Mouse (Mus musculus) small intestine, adult 2 months (tissue): ENCODE data around the gene Gmnc. TPM values are rescaled to one million over a fixed set of nuclear protein-coding genes. Genes with fewer than 3 reads are reported as not detected.

Experiments used
- H3K27ac ChIP-seq: fragments of 200-500 bp; 2 replicates; pipeline ENCODE4 v1.5.1; 2012; ENCODE audit warnings: low read depth, low read length, control low read depth, inconsistent platforms; ENCODE audit not compliant: insufficient read depth
- H3K27me3 ChIP-seq: fragments of 200-500 bp; 2 replicates; pipeline ENCODE4 v1.6.1; 2012; ENCODE audit warnings: mild to moderate bottlenecking, moderate library complexity, low read length, inconsistent platforms; ENCODE audit not compliant: control insufficient read depth, insufficient read depth
- H3K36me3 ChIP-seq: fragments of 200-500 bp; 2 replicates; pipeline ENCODE4 v1.6.1; 2012; ENCODE audit warnings: mild to moderate bottlenecking, low read length, control low read depth, inconsistent platforms; ENCODE audit not compliant: control insufficient read depth, insufficient read depth
- H3K4me1 ChIP-seq: fragments of 200-500 bp; 2 replicates; pipeline ENCODE4 v1.6.1; 2012; ENCODE audit warnings: low read length, inconsistent platforms, mixed read lengths; ENCODE audit not compliant: control insufficient read depth, insufficient read depth, insufficient read length
- H3K4me3 ChIP-seq: fragments of 200-500 bp; 2 replicates; pipeline ENCODE4 v1.5.1; 2012; ENCODE audit warnings: low read depth, mild to moderate bottlenecking, control low read depth, inconsistent platforms, low read length, moderate library complexity
- CTCF ChIP-seq: fragments of 200-500 bp; IDR thresholded peaks from 2 replicates; pipeline ENCODE4 v1.5.1; 2012; ENCODE audit warnings: low read depth, mild to moderate bottlenecking, control low read depth, inconsistent platforms, low read length, moderate library complexity, mixed read lengths; ENCODE audit not compliant: insufficient replicate concordance, insufficient read length; ENCODE audit errors: extremely low read depth
- POLR2A ChIP-seq: fragments of 200-500 bp; IDR thresholded peaks from 2 replicates; pipeline ENCODE4 v1.6.1; 2012; ENCODE audit warnings: low read depth, mild to moderate bottlenecking, control low read depth, inconsistent platforms, low read length, moderate library complexity
- WGBS: fragments of 180-500 bp; shearing (Covaris S2); methylation state at CpG from one replicate; pipeline ENCODE4 v1.1.7; 2018; 5-methylcytosine and 5-hydroxymethylcytosine counted together
- polyA plus RNA-seq: library from polyadenylated mRNA; depleted of rRNA; stranded (reverse); fragments of >200 nt; gene quantifications from 2 replicates; pipeline ENCODE4 v1.2.3, GENCODE M21; 2012

The Gmnc gene
- polyA plus RNA-seq, 1 experiment, result not detected

DNA sequence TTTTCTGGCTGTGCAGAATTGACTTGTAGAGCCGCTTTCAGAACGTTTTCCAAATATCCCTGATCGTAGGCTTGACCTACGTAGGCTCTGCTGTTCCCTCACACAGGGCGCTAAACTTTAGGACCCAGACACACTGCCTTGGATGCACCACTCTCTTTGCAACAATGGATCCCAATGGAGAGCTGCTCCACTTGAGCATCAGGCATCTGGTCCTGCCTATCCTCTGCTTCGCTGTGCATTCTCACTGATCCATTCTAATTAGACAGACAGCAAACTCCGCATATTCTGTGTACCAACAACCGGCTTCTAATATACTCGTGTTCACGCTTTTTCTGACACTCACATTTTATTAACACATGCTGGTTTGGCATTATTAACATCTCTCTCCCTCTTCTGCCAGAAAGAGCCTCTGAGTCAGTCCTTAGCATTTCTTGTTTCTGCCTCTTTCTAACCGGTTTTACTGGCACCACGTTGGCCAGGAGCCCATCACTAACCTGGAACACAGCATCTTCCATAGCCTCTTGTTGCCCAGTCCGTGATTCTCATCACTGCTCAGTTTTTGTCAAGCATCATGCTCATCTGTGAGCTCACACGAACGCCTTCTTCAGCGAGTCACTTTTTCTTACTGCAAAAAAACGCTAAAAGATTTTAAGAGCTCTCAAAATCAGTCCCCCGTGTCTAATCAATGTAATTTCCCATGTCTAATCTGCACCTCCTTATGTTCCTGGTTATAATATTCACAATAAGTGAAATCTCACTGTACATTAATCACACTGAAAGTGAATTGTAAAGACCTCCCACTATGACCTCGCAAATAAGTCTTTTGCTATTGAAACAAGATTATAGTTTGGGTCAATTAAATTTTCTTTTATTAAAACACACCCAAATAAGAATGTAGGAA lies 1.8 kb downstream of the Gmnc start:
- 80% methylated on average over 19 of the region's 19 CpGs for WGBS
- no peaks in the 10 kb centered on the region for H3K36me3 ChIP-seq
- H3K4me1 ChIP-seq, result no peaks in the 10 kb centered on the region

DNA sequence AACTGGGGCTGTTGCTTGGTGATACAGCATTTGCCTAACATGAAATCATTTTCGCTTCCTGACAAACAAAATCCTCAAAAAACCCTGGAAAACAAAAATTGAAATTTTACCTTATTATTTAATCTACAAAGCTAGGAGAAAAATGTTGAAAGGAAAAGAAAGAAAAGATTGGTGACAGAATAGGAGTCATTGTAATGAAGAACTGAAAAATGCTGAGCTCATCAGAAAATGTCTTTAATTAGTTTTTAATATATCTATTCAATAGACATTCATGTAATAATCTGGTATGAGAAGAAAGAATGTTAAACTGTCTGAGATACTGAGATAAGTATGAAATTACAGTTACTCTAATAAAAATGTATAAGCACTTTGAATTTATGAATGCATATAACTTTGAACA lies 3.3 kb downstream of the Gmnc start:
- Histone ChIP-seq H3K27me3 (no peaks in the 10 kb centered on the region), H3K27ac (no peak overlapping the region), H3K4me1 (no peaks in the 10 kb centered on the region), H3K4me3 (no peak overlapping the region), H3K36me3 (no peaks in the 10 kb centered on the region)
- WGBS, result 73% methylated on average over 1 of the region's 1 CpGs
- no peak for TF ChIP-seq CTCF
- TF ChIP-seq POLR2A, result no peak

More for the DNA sequence above, 1.8 kb downstream of the Gmnc start:
- Histone ChIP-seq H3K4me3 (no peak overlapping the region), H3K27me3 (no peaks in the 10 kb centered on the region), H3K27ac (no peak overlapping the region)
- no peak for TF ChIP-seq CTCF
- no peak for TF ChIP-seq POLR2A

DNA sequence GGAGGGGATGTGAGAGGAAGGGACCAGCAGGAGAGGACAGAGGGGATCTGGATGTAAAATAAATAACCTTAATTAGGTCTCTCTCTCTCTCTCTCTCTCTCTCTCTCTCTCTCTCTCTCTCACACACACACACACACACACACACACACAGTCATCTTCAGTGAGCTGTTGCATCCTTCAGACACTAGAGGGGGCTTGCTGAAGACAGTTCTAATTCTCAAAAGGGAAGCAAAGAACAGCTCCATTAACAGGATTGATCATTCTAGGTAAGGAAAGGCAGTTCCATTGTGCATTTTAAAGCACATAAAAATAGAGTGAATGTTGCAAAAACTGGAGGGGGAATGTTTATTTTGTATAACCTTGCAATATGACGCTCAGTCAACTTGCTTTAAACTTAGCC lies 5.7 kb downstream of the Gmnc start:
- H3K36me3 ChIP-seq, result no peaks in the 10 kb centered on the region
- H3K27me3 ChIP-seq, result no peaks in the 10 kb centered on the region
- H3K4me3 ChIP-seq, result no peak overlapping the region
- H3K27ac ChIP-seq, result no peak overlapping the region
- TF ChIP-seq CTCF (no peak), POLR2A (no peak)
- H3K4me1 ChIP-seq, result no peaks in the 10 kb centered on the region
- WGBS, result 67% methylated on average over 1 of the region's 1 CpGs

DNA sequence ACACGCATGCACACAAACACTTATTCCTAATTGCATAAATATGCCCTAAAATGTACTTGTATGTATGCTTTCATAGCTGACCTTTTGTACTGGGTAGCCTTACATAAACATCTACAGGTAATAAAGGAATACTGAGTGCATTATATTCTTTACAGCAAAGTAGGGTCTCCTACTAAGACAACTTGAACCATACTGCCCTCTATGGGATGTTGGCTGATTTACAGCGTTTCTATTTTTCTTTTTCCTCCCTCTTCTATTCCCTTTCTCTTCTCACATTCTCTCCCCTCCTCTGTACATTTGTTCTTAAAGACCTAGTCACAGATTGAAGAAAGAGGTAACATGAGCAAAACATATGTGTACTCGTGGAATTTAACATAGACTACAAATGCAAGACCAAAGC lies 9.3 kb downstream of the Gmnc start:
- Histone ChIP-seq H3K36me3 (no peaks in the 10 kb centered on the region), H3K4me3 (no peak overlapping the region), H3K27ac (no peak overlapping the region), H3K4me1 (no peaks in the 10 kb centered on the region), H3K27me3 (no peaks in the 10 kb centered on the region)
- TF ChIP-seq POLR2A (no peak), CTCF (no peak)
- 35% methylated on average over 3 of the region's 3 CpGs for WGBS

DNA sequence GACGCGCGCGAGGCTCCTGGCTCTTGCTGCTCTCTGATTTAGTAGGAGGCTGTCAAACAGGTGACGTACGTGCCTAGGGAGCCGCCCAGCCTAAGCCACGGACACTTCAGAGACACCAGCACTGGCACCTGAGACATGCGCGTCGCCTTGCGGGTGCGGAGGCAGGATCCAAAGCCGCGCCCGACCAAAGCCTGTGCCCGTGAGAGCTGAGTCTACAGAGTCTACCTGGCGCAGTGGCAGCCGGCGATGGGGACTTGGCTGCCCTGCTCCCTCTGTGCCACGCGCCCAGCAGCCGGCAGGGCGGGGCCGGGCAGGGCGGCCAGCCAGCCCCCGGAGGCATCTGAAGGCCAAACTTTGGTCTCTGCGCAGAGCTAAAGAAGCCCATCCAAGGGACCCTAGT lies 23.5 kb downstream of the Gmnc start:
- 3% methylated on average over 28 of the region's 28 CpGs for WGBS
- H3K27me3 ChIP-seq, result no peaks in the 10 kb centered on the region
- H3K4me3 ChIP-seq, result no peak overlapping the region
- no peaks in the 10 kb centered on the region for H3K36me3 ChIP-seq
- H3K4me1 ChIP-seq, result no peaks in the 10 kb centered on the region
- no peak overlapping the region for H3K27ac ChIP-seq
- TF ChIP-seq CTCF (no peak), POLR2A (no peak)

DNA sequence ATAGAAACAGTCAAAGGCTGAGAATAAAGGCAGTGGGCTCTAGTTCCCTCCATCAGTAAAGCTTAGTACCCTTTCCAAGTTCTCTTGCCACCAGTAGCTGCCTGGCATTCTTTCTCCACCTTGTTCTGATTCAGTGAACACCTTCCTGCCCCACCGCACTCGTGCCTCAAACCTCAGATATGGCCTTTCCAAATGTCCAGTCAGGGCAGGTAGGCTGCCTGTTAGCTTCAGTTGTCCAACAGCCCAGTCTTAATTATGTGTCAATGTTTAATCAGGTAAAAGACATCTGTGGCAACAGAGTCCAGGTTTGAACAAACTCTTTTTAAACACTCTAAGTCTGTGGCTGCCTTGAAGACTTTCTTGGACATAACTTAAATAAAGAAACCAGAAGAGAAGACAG lies 24.6 kb downstream of the Gmnc start:
- 71% methylated on average over 2 of the region's 2 CpGs for WGBS
- H3K27me3 ChIP-seq, result no peaks in the 10 kb centered on the region
- TF ChIP-seq CTCF, result no peak
- no peak for TF ChIP-seq POLR2A

GRCm38 (mm10) chr16:26961971-26962370 lies 29.5 kb downstream of the Gmnc start:
- Histone ChIP-seq H3K27me3 (no peaks in the 10 kb centered on the region; the same call in 1 of the 2 replicates), H3K4me1 (no peaks in the 10 kb centered on the region), H3K27ac (no peak overlapping the region), H3K36me3 (no peaks in the 10 kb centered on the region), H3K4me3 (no peak overlapping the region)
- TF ChIP-seq CTCF, result no peak
- no peak for TF ChIP-seq POLR2A

More for the DNA sequence above, 24.6 kb downstream of the Gmnc start:
- H3K36me3 ChIP-seq, result no peaks in the 10 kb centered on the region
- no peaks in the 10 kb centered on the region for H3K4me1 ChIP-seq
- no peak overlapping the region for H3K27ac ChIP-seq
- H3K4me3 ChIP-seq, result no peak overlapping the region

DNA sequence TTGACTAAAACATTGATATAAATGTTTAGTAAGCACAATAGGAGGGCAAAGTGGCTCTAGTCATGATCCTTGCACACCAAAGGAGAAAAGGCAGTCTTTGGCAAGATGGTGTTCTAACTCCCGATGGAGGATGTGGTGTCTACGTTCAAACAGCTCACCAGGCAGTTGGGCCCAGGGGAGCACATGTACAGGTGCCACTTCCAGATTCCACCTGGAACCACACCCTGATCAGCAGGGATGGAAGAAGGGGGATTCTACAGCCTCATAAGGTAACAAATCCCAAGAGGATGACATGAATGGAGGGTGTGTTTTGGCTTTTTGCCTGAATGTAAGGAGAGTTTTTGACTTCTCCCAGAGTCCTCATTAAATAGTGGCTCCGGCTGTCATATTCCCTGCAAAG lies 39.9 kb downstream of the Gmnc start:
- no peaks in the 10 kb centered on the region for H3K36me3 ChIP-seq
- no peaks in the 10 kb centered on the region for H3K4me1 ChIP-seq
- no peak for TF ChIP-seq POLR2A
- no peak for TF ChIP-seq CTCF
- no peak overlapping the region for H3K27ac ChIP-seq
- H3K27me3 ChIP-seq, result no peaks in the 10 kb centered on the region
- 84% methylated on average over 3 of the region's 3 CpGs for WGBS
- H3K4me3 ChIP-seq, result no peak overlapping the region
